Mouse (Mus musculus) embryo, embryonic 10.5 days (tissue): ENCODE measurements at regions not wholly inside any gene's neighbourhood (a gene's known extent, or its start where the extent isn't known, plus 50 kb on each side); places are given as distances from the start of the nearest gene placed in this dataset.
A peak's percentile ranks its signal among the peaks of the same experiment; 100 is the strongest.

Source experiments
- DNase-seq: peaks from one replicate; pipeline ENCODE4 v3.0.0-alpha.2; 2015; ENCODE audit warnings: low spot score

GRCm38 (mm10) chr8:10096413-10096812 lies 57.3 kb upstream of the Myo16 start:
- no peak for DNase-seq

GRCm38 (mm10) chr8:10096968-10097547 lies 56.7 kb upstream of the Myo16 start:
- DNase-seq: peak; percentile 15
